Mouse (Mus musculus) NIH3T3 (cell line): Measurements from ENCODE around the gene Asic4.

Experiments
- DNase-seq: peaks from one replicate; pipeline ENCODE4 v3.0.0-alpha.2; 2012; ENCODE audit warnings: low read depth

Asic4 gene

DNA sequence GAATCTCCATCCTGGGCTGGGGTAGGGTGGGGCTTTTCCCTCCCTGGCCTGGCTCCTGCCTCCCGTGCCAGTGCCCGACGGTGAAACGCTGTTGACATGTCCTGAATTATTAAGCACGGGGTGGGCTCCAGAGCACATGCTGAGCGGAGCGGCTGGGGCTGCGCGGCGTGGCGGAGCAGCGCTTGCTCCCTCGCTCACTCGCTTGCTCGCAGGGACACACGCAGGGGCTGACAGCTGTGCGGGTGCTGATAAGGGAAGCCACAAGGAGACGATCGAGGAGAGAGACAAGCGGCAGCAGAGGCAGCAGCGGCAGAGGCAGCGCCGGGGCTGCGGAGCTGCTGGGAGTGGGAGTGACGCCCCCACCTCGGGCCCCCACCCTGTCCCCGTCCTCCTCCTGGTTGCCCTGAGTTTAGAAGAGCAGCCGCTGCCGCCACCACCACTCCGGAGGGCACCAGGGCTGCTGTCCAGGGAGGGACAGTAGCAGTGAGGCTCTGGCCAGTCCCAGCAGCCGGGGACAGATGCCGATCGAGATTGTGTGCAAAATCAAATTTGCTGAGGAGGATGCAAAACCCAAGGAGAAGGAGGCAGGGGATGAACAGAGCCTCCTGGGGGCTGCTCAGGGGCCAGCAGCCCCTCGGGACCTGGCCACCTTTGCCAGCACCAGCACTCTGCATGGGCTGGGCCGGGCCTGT lies at the start of gene Asic4:
TSS of gene Asic4 (plus strand) at position 123 of the 692 bp plus-strand sequence.
- DNase-seq = no peak

DNA sequence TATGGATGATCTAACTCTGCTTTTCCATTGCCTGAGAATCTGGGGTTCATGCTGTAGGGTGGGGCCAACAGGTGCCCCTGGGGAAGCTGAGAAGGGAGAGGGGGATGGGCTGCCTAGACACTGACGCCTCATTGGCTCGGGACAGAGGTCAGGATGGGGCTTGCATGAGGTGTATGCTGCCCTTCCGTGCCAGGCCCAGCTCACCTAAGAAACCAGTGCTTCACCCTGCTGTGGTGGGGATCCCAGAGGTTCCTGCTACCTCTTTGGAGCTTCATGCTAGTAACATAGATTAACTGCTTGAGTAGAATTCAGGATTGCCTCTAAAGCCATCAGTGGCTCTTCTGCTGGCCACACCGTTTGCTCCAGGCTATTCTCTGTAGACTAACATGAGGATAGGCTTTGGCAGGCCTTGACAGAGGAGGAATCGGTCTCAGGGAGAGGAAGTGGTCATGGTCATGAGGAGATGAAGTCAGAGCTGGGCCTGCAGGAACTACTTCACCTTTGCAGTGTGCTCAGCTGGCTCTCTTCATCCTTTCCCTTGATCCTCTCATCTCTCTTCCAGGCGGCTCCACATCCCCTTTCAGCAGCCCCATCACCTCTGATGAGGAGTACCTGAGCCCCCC lies 49.6 kb upstream of the Asic4 start:
- DNase-seq = peak; percentile 59

DNA sequence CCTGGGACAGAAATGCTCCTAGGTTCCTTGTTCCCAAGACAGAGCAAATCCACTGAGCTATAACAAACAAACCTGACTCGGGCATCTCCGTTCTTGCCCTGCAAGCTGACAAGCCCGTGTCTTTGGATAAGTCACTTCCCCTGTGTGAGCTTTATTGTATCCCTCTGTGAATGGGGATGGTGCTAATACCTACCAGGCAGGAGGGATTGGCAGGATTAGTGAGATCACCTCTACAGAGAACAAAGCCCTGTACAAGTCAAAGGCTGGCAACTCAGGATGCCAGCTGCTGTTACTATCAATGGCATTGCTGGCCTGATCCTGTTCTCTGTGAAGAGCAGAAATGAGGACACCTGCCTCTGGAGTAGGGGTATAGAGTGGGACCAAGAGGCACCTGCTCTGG lies 44.7 kb upstream of the Asic4 start:
- DNase-seq = no peak

DNA sequence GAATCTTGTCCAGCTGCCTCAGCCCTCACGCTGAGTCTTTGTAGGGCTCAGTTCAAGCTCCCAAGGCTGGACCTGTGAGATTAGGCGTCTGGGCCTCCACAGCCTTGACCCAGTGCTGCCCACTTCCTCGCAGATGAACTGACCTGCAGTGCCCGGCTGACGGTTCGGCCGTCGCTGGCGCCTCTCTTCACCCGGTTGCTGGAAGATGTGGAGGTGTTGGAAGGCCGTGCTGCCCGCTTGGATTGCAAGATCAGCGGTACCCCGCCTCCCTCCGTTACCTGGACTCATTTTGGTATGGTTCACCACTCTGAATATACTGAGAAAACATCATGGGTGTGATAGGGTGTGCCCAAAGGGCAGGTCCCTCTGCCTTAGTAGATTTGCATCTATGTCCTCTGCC lies 44.1 kb upstream of the Asic4 start:
- no peak for DNase-seq

GRCm38 (mm10) chr1:75407056-75407455 lies 43.2 kb upstream of the Asic4 start:
- DNase-seq = no peak

GRCm38 (mm10) chr1:75408210-75408609 lies 42.0 kb upstream of the Asic4 start:
- no peak for DNase-seq

- DNase-seq = no peak
Observed at GRCm38 (mm10) chr1:75409950-75410349, 40.3 kb upstream of the Asic4 start.

DNA sequence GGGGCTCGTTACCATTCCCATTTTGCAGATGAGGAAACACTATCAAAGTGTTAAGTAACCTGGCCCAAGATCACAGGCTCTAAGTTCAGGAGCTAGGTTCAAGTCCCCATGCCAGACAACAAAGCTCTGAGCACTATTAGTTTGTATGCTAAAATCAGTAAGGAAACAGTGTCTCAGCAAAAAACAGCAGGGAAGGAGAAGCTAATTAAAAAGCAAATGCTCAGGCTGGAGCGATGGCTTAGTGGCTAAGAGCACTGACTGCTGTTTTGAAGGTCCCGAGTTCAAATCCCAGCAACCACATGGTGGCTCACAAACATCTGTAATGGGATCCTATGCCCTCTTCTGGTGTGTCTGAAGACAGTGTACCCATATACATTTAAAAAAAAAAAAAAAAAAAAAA lies 38.0 kb upstream of the Asic4 start:
- no peak for DNase-seq

- DNase-seq = peak; percentile 48
Observed at GRCm38 (mm10) chr1:75413749-75414148, 36.5 kb upstream of the Asic4 start.

DNA sequence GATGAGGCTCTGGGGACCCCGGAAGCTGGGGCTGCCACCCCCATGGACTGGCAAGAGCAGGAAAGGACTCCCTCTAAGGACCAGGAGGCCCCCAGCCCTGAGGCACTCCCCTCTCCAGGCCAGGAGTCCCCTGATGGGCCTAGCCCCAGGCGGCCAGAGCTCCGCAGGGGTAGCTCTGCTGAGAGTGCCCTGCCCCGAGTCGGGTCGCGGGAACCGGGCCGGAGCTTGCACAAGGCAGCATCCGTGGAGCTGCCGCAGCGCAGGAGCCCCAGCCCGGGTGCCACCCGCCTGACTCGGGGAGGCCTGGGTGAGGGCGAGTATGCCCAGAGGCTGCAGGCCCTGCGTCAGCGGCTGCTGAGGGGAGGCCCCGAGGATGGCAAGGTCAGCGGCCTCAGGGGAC lies 28.4 kb upstream of the Asic4 start:
- no peak for DNase-seq

GRCm38 (mm10) chr1:75422216-75422822 lies 27.9 kb upstream of the Asic4 start:
- DNase-seq = no peak

DNA sequence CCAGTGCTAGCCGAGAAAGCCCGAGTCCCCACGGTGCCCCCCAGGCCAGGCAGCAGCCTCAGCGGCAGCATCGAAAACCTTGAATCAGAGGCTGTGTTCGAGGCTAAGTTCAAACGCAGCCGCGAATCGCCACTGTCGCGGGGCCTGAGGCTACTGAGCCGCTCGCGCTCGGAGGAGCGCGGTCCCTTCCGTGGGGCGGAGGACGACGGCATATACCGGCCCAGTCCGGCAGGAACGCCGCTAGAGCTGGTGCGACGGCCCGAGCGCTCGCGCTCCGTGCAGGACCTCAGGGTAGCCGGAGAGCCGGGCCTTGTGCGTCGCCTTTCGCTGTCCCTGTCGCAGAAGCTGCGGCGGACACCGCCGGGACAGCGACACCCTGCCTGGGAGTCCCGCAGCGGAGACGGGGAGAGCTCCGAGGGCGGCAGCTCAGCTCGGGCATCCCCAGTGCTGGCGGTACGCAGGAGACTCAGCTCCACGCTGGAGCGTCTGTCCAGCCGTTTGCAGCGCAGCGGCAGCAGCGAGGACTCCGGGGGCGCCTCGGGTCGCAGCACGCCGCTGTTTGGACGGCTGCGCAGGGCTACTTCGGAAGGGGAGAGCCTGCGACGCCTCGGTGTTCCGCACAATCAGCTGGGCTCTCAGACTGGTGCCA lies 27.3 kb upstream of the Asic4 start:
- no peak for DNase-seq

GRCm38 (mm10) chr1:75423780-75424390 lies 26.4 kb upstream of the Asic4 start:
- DNase-seq = no peak

GRCm38 (mm10) chr1:75425796-75426471 lies 24.3 kb upstream of the Asic4 start:
- DNase-seq = peak; percentile 88

- peak; percentile 95 for DNase-seq
Observed at GRCm38 (mm10) chr1:75435475-75436328, 14.5 kb upstream of the Asic4 start, which contains the start of gene Gmppa. Gmppa (plus strand) TSS chr1:75435930.

DNA sequence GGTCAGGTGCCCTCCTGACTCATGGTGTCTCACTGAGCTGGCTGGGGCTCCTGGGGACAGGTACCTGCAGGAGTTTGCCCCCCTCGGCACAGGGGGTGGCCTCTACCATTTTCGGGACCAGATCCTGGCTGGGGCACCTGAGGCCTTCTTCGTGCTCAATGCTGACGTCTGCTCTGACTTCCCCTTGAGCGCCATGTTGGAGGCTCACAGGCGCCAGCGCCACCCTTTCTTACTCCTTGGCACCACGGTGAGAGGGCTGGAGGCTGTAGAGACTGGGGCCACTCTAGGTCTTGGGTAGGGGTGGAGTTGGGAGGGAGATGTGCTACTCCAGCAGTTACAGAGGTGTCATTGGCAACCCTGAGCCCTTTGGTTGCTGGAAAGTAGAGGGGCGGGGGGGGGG lies 11.5 kb upstream of the Asic4 start:
- no peak for DNase-seq

- DNase-seq = no peak
Observed at GRCm38 (mm10) chr1:75440661-75441060, 9.6 kb upstream of the Asic4 start.

DNA sequence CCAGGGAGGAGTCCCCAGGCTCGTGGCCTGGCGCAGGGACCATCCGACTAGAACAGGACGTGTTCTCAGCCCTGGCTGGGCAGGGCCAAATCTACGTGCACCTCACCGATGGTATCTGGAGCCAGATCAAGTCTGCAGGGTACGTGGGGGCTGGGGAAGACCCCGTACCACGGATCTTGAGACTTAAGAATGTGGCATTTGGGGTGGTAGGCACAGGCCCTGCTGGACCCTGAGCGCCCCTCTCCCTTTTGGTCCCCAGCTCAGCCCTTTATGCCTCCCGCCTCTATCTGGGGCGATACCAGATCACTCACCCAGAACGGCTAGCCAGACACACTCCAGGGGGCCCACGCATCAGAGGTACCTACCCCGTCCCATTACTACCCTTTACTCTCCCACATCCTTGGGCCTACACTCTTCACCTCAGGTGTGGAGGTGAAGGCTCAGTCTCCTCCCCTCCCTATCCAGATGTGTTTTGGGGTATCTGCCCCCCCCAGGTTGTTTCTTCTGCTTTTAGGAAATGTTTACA lies 8.7 kb upstream of the Asic4 start:
- DNase-seq = no peak

DNA sequence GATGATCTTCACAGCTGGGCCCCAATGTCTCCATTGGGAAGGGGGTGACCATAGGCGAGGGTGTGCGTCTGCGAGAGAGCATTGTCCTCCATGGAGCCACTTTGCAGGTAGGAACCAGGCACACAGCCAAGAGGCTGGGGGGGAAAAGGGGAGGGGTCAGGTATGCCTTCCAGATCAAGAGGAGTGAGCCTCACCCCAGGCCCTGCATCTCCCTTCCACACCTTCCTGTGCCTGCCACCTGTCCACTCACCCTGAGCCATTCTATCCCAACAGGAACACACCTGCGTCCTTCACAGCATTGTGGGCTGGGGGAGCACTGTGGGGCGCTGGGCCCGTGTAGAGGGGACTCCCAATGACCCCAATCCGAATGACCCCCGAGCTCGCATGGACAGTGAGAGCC lies 8.1 kb upstream of the Asic4 start:
- no peak for DNase-seq

GRCm38 (mm10) chr1:75442811-75443210 lies 7.4 kb upstream of the Asic4 start:
- no peak for DNase-seq
